Mouse (Mus musculus): Measurements from ENCODE around the gene Gm20388. TPM values are rescaled to one million over a fixed set of nuclear protein-coding genes. Genes with fewer than 3 reads are reported as not detected.
"Not testable (repeated sequence)": the region's sequence is repeated elsewhere in the genome, so short reads cannot be mapped to it uniquely, and the experiment has no call there.

Gene Gm20388
- polyA plus RNA-seq, 1 experiment from 2014 or later = not detected

GRCm38 (mm10) chr8:122566766-122567165, 2656.1 kb downstream of the Gm20388 start:
- ATAC-seq (ENCODE audit: extremely low read depth, insufficient number of reproducible peaks, low FRiP score, low TSS enrichment) = no peak
- peak overlapping the region; percentile 83 for H3K4me2 ChIP-seq
- peaks cover 32% of the 10 kb centered on the region for H3K4me1 ChIP-seq
- H3K36me3 ChIP-seq = peaks cover 26% of the 10 kb centered on the region
- peak overlapping the region; percentile 94 for H3K27ac ChIP-seq (replicated peaks)
- H3K4me3 ChIP-seq = peak overlapping the region; percentile 93
- H3K9ac ChIP-seq = peak overlapping the region; percentile 97
- no peaks in the 10 kb centered on the region for H3K9me3 ChIP-seq
- no peaks in the 10 kb centered on the region for H3K27me3 ChIP-seq (replicated peaks)
- 27% methylated on average over 6 of the region's 6 CpGs for WGBS

GRCm38 (mm10) chr8:122567361-122568108, 2656.9 kb downstream of the Gm20388 start, which contains the start of gene Cdt1:
Gene Cdt1, plus strand, starts transcription at chr8:122568015.
- H3K4me1 ChIP-seq = peaks cover 32% of the 10 kb centered on the region
- peaks cover 34% of the 10 kb centered on the region for H3K36me3 ChIP-seq
- under 1% methylated on average over 62 of the region's 62 CpGs for WGBS

GRCm38 (mm10) chr8:122568109-122568504, 2657.5 kb downstream of the Gm20388 start:
- H3K4me3 ChIP-seq = peak overlapping the region; percentile 93
- no peaks in the 10 kb centered on the region for H3K9me3 ChIP-seq
- under 1% methylated on average over 34 of the region's 34 CpGs for WGBS
- peaks cover 39% of the 10 kb centered on the region for H3K36me3 ChIP-seq
- peak overlapping the region; percentile 83 for H3K4me2 ChIP-seq
- H3K9ac ChIP-seq = peak overlapping the region; percentile 97
- no peaks in the 10 kb centered on the region for H3K27me3 ChIP-seq (replicated peaks)
- H3K27ac ChIP-seq (replicated peaks) = peak overlapping the region; percentile 94
- peak; percentile 22 for ATAC-seq (ENCODE audit: extremely low read depth, insufficient number of reproducible peaks, low FRiP score, low TSS enrichment)
- H3K4me1 ChIP-seq = peaks cover 32% of the 10 kb centered on the region

More at GRCm38 (mm10) chr8:122567361-122568108, 2656.9 kb downstream of the Gm20388 start, which contains the start of gene Cdt1:
- H3K4me3 ChIP-seq = peak within 1 kb of the TSS; percentile 93
- ATAC-seq (ENCODE audit: extremely low read depth, insufficient number of reproducible peaks, low FRiP score, low TSS enrichment) = peak; percentile 92
- H3K27ac ChIP-seq (replicated peaks) = peak within 1 kb of the TSS; percentile 94
- H3K4me2 ChIP-seq = peak within 1 kb of the TSS; percentile 83
- no peaks in the 10 kb centered on the region for H3K9me3 ChIP-seq
- H3K9ac ChIP-seq = peak within 1 kb of the TSS; percentile 97
- H3K27me3 ChIP-seq (replicated peaks) = no peaks in the 10 kb centered on the region

- H3K4me3 ChIP-seq = peak overlapping the region; percentile 93
- ATAC-seq (ENCODE audit: extremely low read depth, insufficient number of reproducible peaks, low FRiP score, low TSS enrichment) = no peak
- H3K27me3 ChIP-seq (replicated peaks) = no peaks in the 10 kb centered on the region
- peak overlapping the region; percentile 17; the same call in 1 of the 2 replicates for H3K27ac ChIP-seq (replicated peaks)
- H3K9me3 ChIP-seq = no peaks in the 10 kb centered on the region
- H3K36me3 ChIP-seq = peaks cover 47% of the 10 kb centered on the region
- H3K9ac ChIP-seq = peak overlapping the region; percentile 97
- WGBS = 24% methylated on average over 10 of the region's 10 CpGs
- peak overlapping the region; percentile 83 for H3K4me2 ChIP-seq
- peaks cover 32% of the 10 kb centered on the region for H3K4me1 ChIP-seq
Measured at GRCm38 (mm10) chr8:122568881-122569309, 2658.3 kb downstream of the Gm20388 start.

- Histone ChIP-seq H3K4me2 (peak overlapping the region; percentile 83), H3K4me1 (peaks cover 37% of the 10 kb centered on the region), H3K27ac (replicated peaks) (peak overlapping the region; percentile 17; the same call in 1 of the 2 replicates), H3K9ac (peak overlapping the region; percentile 97), H3K9me3 (no peaks in the 10 kb centered on the region), H3K4me3 (peak overlapping the region; percentile 93), H3K27me3 (replicated peaks) (no peaks in the 10 kb centered on the region), H3K36me3 (peaks cover 50% of the 10 kb centered on the region)
- 65% methylated on average over 9 of the region's 9 CpGs for WGBS
- ATAC-seq (ENCODE audit: extremely low read depth, insufficient number of reproducible peaks, low FRiP score, low TSS enrichment) = no peak
Measured at GRCm38 (mm10) chr8:122569329-122569728, 2658.7 kb downstream of the Gm20388 start.

- H3K9ac ChIP-seq = no peak overlapping the region
- no peaks in the 10 kb centered on the region for H3K27me3 ChIP-seq (replicated peaks)
- 93% methylated on average over 16 of the region's 16 CpGs for WGBS
- H3K4me1 ChIP-seq = peaks cover 43% of the 10 kb centered on the region
- H3K9me3 ChIP-seq = no peaks in the 10 kb centered on the region
- ATAC-seq (ENCODE audit: extremely low read depth, insufficient number of reproducible peaks, low FRiP score, low TSS enrichment) = no peak
- peaks cover 56% of the 10 kb centered on the region for H3K36me3 ChIP-seq
- no peak overlapping the region; the same call in 1 of the 2 replicates for H3K4me2 ChIP-seq
- H3K4me3 ChIP-seq = no peak overlapping the region
- H3K27ac ChIP-seq (replicated peaks) = no peak overlapping the region
Measured at GRCm38 (mm10) chr8:122569996-122570395, 2659.4 kb downstream of the Gm20388 start.

- no peak overlapping the region for H3K4me3 ChIP-seq
- peaks cover 56% of the 10 kb centered on the region for H3K36me3 ChIP-seq
- peaks cover 55% of the 10 kb centered on the region for H3K4me1 ChIP-seq
- no peak overlapping the region for H3K27ac ChIP-seq (replicated peaks)
- H3K27me3 ChIP-seq (replicated peaks) = no peaks in the 10 kb centered on the region
- H3K9ac ChIP-seq = no peak overlapping the region
- WGBS = 90% methylated on average over 11 of the region's 11 CpGs
- no peak for ATAC-seq (ENCODE audit: extremely low read depth, insufficient number of reproducible peaks, low FRiP score, low TSS enrichment)
- no peak overlapping the region for H3K4me2 ChIP-seq
- H3K9me3 ChIP-seq = no peaks in the 10 kb centered on the region
Measured at GRCm38 (mm10) chr8:122571153-122571552, 2660.5 kb downstream of the Gm20388 start.

- ATAC-seq (ENCODE audit: extremely low read depth, insufficient number of reproducible peaks, low FRiP score, low TSS enrichment) = no peak
- 88% methylated on average over 17 of the region's 17 CpGs for WGBS
- peaks cover 56% of the 10 kb centered on the region for H3K36me3 ChIP-seq
Measured at GRCm38 (mm10) chr8:122571750-122572267, 2661.2 kb downstream of the Gm20388 start.

GRCm38 (mm10) chr8:122572751-122573150, 2662.1 kb downstream of the Gm20388 start:
- Histone ChIP-seq H3K4me1 (peaks cover 51% of the 10 kb centered on the region), H3K9ac (no peak overlapping the region), H3K4me2 (no peak overlapping the region), H3K27me3 (replicated peaks) (no peaks in the 10 kb centered on the region), H3K27ac (replicated peaks) (no peak overlapping the region), H3K9me3 (no peaks in the 10 kb centered on the region), H3K36me3 (peaks cover 56% of the 10 kb centered on the region), H3K4me3 (no peak overlapping the region)
- ATAC-seq (ENCODE audit: extremely low read depth, insufficient number of reproducible peaks, low FRiP score, low TSS enrichment) = no peak
- WGBS = 92% methylated on average over 3 of the region's 3 CpGs

More at GRCm38 (mm10) chr8:122571750-122572267, 2661.2 kb downstream of the Gm20388 start:
- Histone ChIP-seq H3K27ac (replicated peaks) (no peak overlapping the region), H3K4me1 (peaks cover 51% of the 10 kb centered on the region), H3K4me2 (no peak overlapping the region), H3K27me3 (replicated peaks) (no peaks in the 10 kb centered on the region), H3K9me3 (no peaks in the 10 kb centered on the region), H3K4me3 (no peak overlapping the region), H3K9ac (no peak overlapping the region)

GRCm38 (mm10) chr8:122573176-122573575, 2662.5 kb downstream of the Gm20388 start:
- WGBS = 61% methylated on average over 4 of the region's 4 CpGs
- not testable (repeated sequence) for H3K4me3 ChIP-seq; H3K27me3 ChIP-seq (replicated peaks); H3K9ac ChIP-seq; H3K27ac ChIP-seq (replicated peaks); H3K9me3 ChIP-seq; ATAC-seq (ENCODE audit: extremely low read depth, insufficient number of reproducible peaks, low FRiP score, low TSS enrichment); H3K4me2 ChIP-seq
- Histone ChIP-seq H3K4me1 (peaks cover 51% of the 10 kb centered on the region), H3K36me3 (peaks cover 56% of the 10 kb centered on the region)

GRCm38 (mm10) chr8:122573577-122573976, 2662.9 kb downstream of the Gm20388 start:
- Histone ChIP-seq H3K36me3 (peaks cover 56% of the 10 kb centered on the region), H3K9ac (no peak overlapping the region)

More at GRCm38 (mm10) chr8:122573577-122573976, 2662.9 kb downstream of the Gm20388 start:
- Histone ChIP-seq H3K9me3 (no peaks in the 10 kb centered on the region), H3K4me1 (peaks cover 47% of the 10 kb centered on the region), H3K27me3 (replicated peaks) (no peaks in the 10 kb centered on the region), H3K4me2 (no peak overlapping the region), H3K27ac (replicated peaks) (0 out of 2 replicates have a peak overlapping the region, but pooled peaks have one; percentile 62), H3K4me3 (no peak overlapping the region)
- WGBS = 54% methylated on average over 9 of the region's 9 CpGs
- no peak for ATAC-seq (ENCODE audit: extremely low read depth, insufficient number of reproducible peaks, low FRiP score, low TSS enrichment)

All from heart, embryonic 13.5 days (tissue).